Mouse (Mus musculus): ENCODE measurements around the gene B4galnt3. TPM values are rescaled to one million over a fixed set of nuclear protein-coding genes. Genes with fewer than 3 reads are reported as not detected.

Gene B4galnt3
- total and polyA plus RNA-seq, 2 experiments from 2014 or later = 0.16 to 1.2 TPM

DNA sequence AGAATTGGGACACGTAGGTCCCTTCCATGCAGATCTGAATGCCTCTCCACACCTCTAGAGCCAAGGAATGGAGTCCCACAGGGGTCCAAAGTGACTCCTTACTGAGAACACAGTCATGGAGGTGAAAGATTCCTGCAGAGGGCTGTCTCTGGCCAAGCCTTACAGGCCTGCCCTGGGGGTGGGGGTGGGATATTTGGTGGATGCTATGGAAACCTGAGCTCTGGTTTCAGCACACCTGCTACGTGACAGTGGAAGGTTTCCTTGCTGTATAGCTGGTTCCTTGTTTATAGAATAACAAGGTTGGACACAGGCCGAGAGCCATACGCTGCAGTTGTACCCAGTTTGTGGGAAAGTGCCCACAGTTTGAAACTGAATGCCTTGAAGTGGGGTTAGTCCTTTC is 113.9 kb downstream of the B4galnt3 start:
- Histone ChIP-seq H3K9ac (no peak overlapping the region), H3K4me2 (ENCODE audit: low read depth) (no peak overlapping the region), H3K4me3 (ENCODE audit: low read depth, low read length) (no peak overlapping the region), H3K27ac (ENCODE audit: low read depth, low read length) (no peak overlapping the region), H3K9me3 (ENCODE audit: low read length) (no peaks in the 10 kb centered on the region), H3K36me3 (ENCODE audit: insufficient read depth) (no peaks in the 10 kb centered on the region), H3K4me1 (ENCODE audit: insufficient read depth) (no peaks in the 10 kb centered on the region), H3K27me3 (ENCODE audit: insufficient read depth, low read length) (no peaks in the 10 kb centered on the region)
- WGBS = 73% methylated on average over 4 of the region's 4 CpGs
- no peak for TF ChIP-seq CTCF (IDR thresholded peaks at IDR 0.05; ENCODE audit: low read depth)
- ATAC-seq (no peak), DNase-seq (no peak)

DNA sequence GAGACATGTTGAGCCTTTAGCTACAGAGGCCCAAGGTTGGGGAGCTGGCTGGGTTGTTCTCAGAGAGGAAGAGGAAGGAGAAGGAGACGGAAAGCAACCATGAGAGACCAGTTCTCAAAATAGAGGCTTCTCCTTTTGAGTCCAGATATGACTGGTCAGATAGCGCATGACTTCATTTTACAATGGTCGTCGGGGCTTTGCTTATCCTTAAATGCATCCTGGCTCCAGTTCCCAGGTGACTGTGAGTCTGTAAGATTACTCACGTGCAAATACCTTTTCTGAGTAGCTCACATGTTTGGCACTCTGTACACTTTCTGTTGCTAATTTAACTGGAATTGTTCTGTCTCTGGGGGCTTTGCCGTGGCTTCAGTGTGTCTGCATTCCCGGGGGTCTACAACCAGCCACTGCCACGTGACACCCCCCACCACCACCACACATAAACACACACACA is 114.6 kb downstream of the B4galnt3 start:
- H3K9me3 ChIP-seq (ENCODE audit: low read length) = no peaks in the 10 kb centered on the region
- WGBS = 86% methylated on average over 8 of the region's 8 CpGs
- no peak overlapping the region for H3K27ac ChIP-seq (ENCODE audit: low read depth, low read length)
- no peak overlapping the region for H3K4me3 ChIP-seq (ENCODE audit: low read depth, low read length)
- no peaks in the 10 kb centered on the region for H3K4me1 ChIP-seq (ENCODE audit: insufficient read depth)
- no peak overlapping the region for H3K4me2 ChIP-seq (ENCODE audit: low read depth)
- no peaks in the 10 kb centered on the region for H3K27me3 ChIP-seq (ENCODE audit: insufficient read depth, low read length)
- DNase-seq (no peak), ATAC-seq (no peak)
- no peak for TF ChIP-seq CTCF (IDR thresholded peaks at IDR 0.05; ENCODE audit: low read depth)
- no peak overlapping the region for H3K9ac ChIP-seq
- no peaks in the 10 kb centered on the region for H3K36me3 ChIP-seq (ENCODE audit: insufficient read depth)

DNA sequence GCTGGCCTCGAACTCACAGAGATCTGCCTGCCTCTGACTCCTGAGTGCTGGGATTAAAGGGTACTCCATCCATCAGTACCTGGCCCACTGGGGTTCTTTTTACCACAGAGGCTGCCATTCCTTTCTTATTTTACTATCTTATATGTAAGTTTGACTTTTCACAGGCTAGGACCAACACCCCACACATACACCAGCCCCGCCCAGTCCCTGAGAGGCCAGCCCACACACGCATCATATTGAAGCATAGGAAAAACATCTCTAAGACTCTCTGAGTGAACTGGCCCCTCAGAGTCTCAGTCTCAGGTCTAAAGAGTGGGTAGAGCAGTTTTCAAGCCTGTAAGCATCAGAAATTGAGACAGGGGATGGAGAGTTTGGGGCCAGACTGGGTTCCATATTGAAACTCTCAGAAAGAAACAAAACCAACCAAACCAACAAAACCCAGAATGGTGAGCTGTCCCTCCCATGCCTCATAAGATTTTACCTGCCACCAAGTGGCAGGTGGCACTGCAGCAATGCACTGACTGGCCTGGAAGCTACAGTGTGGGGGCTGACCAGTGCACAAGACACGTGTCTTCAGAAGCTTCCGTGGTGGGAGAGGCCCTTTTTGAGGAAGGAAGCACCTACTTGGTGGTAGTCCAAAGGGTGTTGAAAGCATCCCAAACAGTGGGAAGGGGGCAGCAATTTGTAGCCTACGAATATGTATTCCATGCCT is 115.2 kb downstream of the B4galnt3 start:
- DNase-seq (no peak), ATAC-seq (no peak)
- no peak for TF ChIP-seq CTCF (IDR thresholded peaks at IDR 0.05; ENCODE audit: low read depth)
- no peak overlapping the region for H3K9ac ChIP-seq
- H3K27ac ChIP-seq (ENCODE audit: low read depth, low read length) = no peak overlapping the region
- no peaks in the 10 kb centered on the region for H3K36me3 ChIP-seq (ENCODE audit: insufficient read depth)
- no peaks in the 10 kb centered on the region for H3K4me1 ChIP-seq (ENCODE audit: insufficient read depth)
- 90% methylated on average over 6 of the region's 6 CpGs for WGBS
- no peaks in the 10 kb centered on the region for H3K27me3 ChIP-seq (ENCODE audit: insufficient read depth, low read length)
- H3K4me2 ChIP-seq (ENCODE audit: low read depth) = no peak overlapping the region
- no peaks in the 10 kb centered on the region for H3K9me3 ChIP-seq (ENCODE audit: low read length)
- no peak overlapping the region for H3K4me3 ChIP-seq (ENCODE audit: low read depth, low read length)

DNA sequence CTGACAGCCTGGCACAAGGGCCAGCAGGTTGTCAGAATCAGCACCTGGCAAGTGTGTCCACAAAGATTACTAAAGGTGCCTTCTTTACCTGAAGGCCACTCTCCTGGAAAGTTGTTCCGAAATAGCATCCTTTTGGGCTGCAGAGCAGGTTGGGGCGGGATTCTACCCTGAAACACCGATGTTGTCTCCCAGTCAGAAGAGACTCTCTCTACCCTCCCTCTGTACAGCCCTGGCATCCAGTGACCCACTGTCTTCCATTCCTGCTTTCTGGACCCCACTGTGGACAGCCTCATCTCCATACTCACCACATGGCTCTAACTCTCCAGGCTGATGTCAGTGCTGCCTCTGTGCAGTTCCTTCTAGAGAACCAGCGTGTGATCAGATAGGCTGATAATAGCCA is 118.7 kb downstream of the B4galnt3 start:
- Histone ChIP-seq H3K36me3 (ENCODE audit: insufficient read depth) (no peaks in the 10 kb centered on the region), H3K27me3 (ENCODE audit: insufficient read depth, low read length) (no peaks in the 10 kb centered on the region), H3K4me3 (ENCODE audit: low read depth, low read length) (no peak overlapping the region), H3K9me3 (ENCODE audit: low read length) (no peaks in the 10 kb centered on the region), H3K9ac (no peak overlapping the region), H3K4me1 (ENCODE audit: insufficient read depth) (no peaks in the 10 kb centered on the region), H3K27ac (ENCODE audit: low read depth, low read length) (no peak overlapping the region), H3K4me2 (ENCODE audit: low read depth) (no peak overlapping the region)
- ATAC-seq (no peak), DNase-seq (no peak)
- 91% methylated on average over 4 of the region's 4 CpGs for WGBS
- TF ChIP-seq CTCF (IDR thresholded peaks at IDR 0.05; ENCODE audit: low read depth) = no peak

DNA sequence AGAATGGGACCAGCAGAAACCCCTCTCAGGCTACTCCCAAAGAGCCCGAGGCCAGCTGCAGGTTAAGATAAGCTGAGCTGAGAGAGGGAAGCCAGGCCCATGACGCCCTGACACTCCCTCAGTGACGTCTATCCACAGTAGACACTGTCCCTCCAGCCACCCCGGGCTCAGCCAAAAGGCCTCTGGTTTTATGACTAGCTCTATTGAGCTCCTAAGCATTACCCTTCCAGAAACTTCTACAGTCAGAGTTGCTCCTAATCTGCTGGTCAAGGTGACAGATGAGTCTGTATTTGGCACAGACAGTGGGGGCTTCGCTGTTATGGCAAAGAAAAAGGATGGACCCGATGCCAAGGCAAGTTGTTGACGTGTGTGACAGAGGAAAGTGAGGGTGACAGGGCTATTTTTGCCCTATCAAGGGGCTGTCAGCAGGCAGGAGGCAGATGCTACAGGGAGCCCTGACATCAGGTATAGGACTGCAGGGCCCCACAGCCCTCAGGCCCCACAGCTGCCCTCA is 119.7 kb downstream of the B4galnt3 start:
- Histone ChIP-seq H3K36me3 (ENCODE audit: insufficient read depth) (no peaks in the 10 kb centered on the region), H3K9ac (no peak overlapping the region), H3K4me2 (ENCODE audit: low read depth) (no peak overlapping the region), H3K27ac (ENCODE audit: low read depth, low read length) (no peak overlapping the region), H3K9me3 (ENCODE audit: low read length) (no peaks in the 10 kb centered on the region), H3K27me3 (ENCODE audit: insufficient read depth, low read length) (no peaks in the 10 kb centered on the region), H3K4me1 (ENCODE audit: insufficient read depth) (no peaks in the 10 kb centered on the region), H3K4me3 (ENCODE audit: low read depth, low read length) (no peak overlapping the region)
- ATAC-seq (no peak), DNase-seq (no peak)
- WGBS = 73% methylated on average over 7 of the region's 7 CpGs
- TF ChIP-seq CTCF (IDR thresholded peaks at IDR 0.05; ENCODE audit: low read depth) = no peak

DNA sequence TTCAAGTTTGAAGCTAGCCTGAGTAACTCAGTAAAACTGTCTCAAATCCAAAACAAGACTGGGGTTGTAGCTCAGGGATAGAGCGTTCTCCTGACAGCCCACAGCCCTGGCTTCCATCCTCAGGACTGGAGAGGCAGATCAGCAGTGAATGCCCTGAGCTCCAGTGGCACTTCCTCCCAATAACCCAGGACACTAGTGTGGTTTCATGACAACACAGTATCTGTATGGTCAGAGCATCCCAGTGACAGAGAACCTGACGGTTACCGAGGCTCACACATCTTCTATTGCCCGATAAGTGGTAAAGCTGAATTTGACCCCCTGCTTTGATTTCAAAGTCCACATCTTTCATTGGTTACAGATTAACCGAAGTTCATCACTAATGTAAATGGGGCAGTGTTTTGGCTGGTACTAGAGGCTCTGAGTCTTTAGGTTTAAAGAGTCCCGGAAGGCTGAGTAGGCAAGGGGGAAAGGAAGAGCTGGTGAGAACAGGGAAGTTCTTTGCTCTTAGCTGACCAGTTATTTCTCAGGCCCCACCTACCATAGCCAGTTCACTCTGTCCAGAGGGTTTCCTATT is 120.2 kb downstream of the B4galnt3 start:
- ATAC-seq = no peak
- Histone ChIP-seq H3K4me3 (ENCODE audit: low read depth, low read length) (no peak overlapping the region), H3K9ac (no peak overlapping the region), H3K4me2 (ENCODE audit: low read depth) (no peak overlapping the region), H3K4me1 (ENCODE audit: insufficient read depth) (no peaks in the 10 kb centered on the region), H3K27me3 (ENCODE audit: insufficient read depth, low read length) (no peaks in the 10 kb centered on the region), H3K9me3 (ENCODE audit: low read length) (no peaks in the 10 kb centered on the region), H3K36me3 (ENCODE audit: insufficient read depth) (no peaks in the 10 kb centered on the region), H3K27ac (ENCODE audit: low read depth, low read length) (no peak overlapping the region)
- DNase-seq = no peak
- TF ChIP-seq CTCF (IDR thresholded peaks at IDR 0.05; ENCODE audit: low read depth) = no peak
- 81% methylated on average over 6 of the region's 6 CpGs for WGBS

DNA sequence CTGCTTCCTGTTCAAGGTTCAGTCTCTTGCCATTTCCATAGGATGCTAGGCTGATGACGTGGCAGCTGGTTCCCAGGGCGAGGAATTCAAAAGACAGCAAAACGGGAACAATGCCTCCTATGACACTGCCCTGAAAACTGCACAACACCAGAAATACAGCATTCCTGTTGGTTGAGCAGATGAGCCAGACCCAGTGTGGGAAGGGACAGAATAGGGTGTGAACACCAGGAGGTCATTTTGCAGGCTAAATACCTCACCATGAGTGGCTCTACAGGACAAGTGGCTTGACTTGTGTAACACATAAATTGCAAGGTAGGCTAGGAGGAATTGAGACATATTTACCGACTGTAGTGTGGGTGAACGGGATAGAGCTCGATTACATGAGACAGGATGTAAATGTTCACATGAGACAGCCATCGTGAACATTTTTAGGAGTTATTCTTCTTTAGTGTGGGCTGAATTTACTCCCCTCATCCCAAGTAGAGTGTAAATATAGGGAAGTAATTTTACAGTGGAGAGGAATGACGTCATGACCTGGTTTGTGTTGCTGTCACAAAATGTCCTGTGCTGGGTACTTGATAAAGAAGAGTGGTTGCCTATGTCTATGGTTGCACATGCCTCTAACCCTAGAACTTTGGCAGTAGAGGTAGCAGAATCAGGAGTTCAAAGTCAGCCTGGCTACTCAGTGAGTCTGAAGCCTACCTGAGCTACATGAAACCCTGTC is 121.9 kb downstream of the B4galnt3 start:
- Histone ChIP-seq H3K4me3 (ENCODE audit: low read depth, low read length) (no peak overlapping the region), H3K9ac (no peak overlapping the region), H3K27ac (ENCODE audit: low read depth, low read length) (no peak overlapping the region), H3K4me2 (ENCODE audit: low read depth) (no peak overlapping the region), H3K27me3 (ENCODE audit: insufficient read depth, low read length) (no peaks in the 10 kb centered on the region), H3K9me3 (ENCODE audit: low read length) (no peaks in the 10 kb centered on the region), H3K36me3 (ENCODE audit: insufficient read depth) (no peaks in the 10 kb centered on the region), H3K4me1 (ENCODE audit: insufficient read depth) (no peaks in the 10 kb centered on the region)
- TF ChIP-seq CTCF (IDR thresholded peaks at IDR 0.05; ENCODE audit: low read depth) = no peak
- WGBS = 79% methylated on average over 8 of the region's 8 CpGs
- DNase-seq (no peak), ATAC-seq (no peak)

Measured in forebrain, postnatal 0 days (tissue).